Mouse (Mus musculus): Measurements from ENCODE around the gene Sympk.

- no peak for TF ChIP-seq POLR2A (IDR thresholded peaks at IDR 0.05; ENCODE audit: borderline replicate concordance, extremely low read depth, low read depth, low read length)
- no peak for TF ChIP-seq CTCF (IDR thresholded peaks at IDR 0.05; ENCODE audit: insufficient read depth, low read length)
Measured at GRCm38 (mm10) chr7:19017909-19018308, 6.3 kb upstream of the Sympk start.

Data from lung, adult 2 months (tissue).